Mouse (Mus musculus) ES-E14 (cell line): ENCODE data around the gene Gcm2. TPM values are rescaled to one million over a fixed set of nuclear protein-coding genes. Genes with fewer than 3 reads are reported as not detected.

Source experiments
- DNase-seq: peaks from one replicate; pipeline ENCODE4 v3.0.0-alpha.2; 2013; ENCODE audit warnings: low read depth, low spot score
- H3K27ac ChIP-seq: 2 replicates; pipeline ENCODE4 v1.5.1; 2012; ENCODE audit warnings: low read depth, mild to moderate bottlenecking, low read length, moderate library complexity, mixed read lengths; ENCODE audit not compliant: poor library complexity, insufficient read depth, severe bottlenecking
- H3K36me3 ChIP-seq: 2 replicates; pipeline ENCODE4 v1.6.1; 2012; ENCODE audit warnings: mild to moderate bottlenecking, low read length, moderate library complexity, mixed read lengths; ENCODE audit not compliant: control insufficient read depth, poor library complexity, insufficient read depth, severe bottlenecking
- H3K4me1 ChIP-seq, 2 experiments: fragments of 150-350 bp in 1 of 2; sonication (generic) in 1 of 2; 2 replicates each; pipeline ENCODE4 v1.6.1; 2012; ENCODE audit warnings: low read length in 2 of 2, mild to moderate bottlenecking in 1 of 2, mixed read lengths in 1 of 2; ENCODE audit not compliant: control insufficient read depth in 2 of 2, insufficient read depth in 2 of 2, poor library complexity in 1 of 2
- H3K4me3 ChIP-seq, 2 experiments: fragments of 150-350 bp in 1 of 2; sonication (generic) in 1 of 2; 2 replicates each; pipeline ENCODE4 v1.5.1; 2012; ENCODE audit warnings: low read length in 2 of 2, low read depth in 1 of 2, mild to moderate bottlenecking in 1 of 2, mixed read lengths in 1 of 2; ENCODE audit not compliant: insufficient read depth in 1 of 2, poor library complexity in 1 of 2, severe bottlenecking in 1 of 2
- H3K9ac ChIP-seq: 2 replicates; pipeline ENCODE4 v1.6.1; 2012; ENCODE audit warnings: low read depth, mild to moderate bottlenecking, low read length, mixed read lengths; ENCODE audit not compliant: poor library complexity, insufficient read depth, severe bottlenecking
- H3K9me3 ChIP-seq: fragments of 150-350 bp; sonication (generic); 2 replicates; pipeline ENCODE4 v1.6.1; 2012; ENCODE audit warnings: low read depth, mild to moderate bottlenecking, low read length; ENCODE audit not compliant: control insufficient read depth, insufficient read depth
- CHD2 ChIP-seq: IDR thresholded peaks from 2 replicates; pipeline ENCODE4 v1.6.1; 2014; ENCODE audit warnings: mild to moderate bottlenecking, low read depth, low read length, inconsistent platforms
- HCFC1 ChIP-seq: IDR thresholded peaks from 2 replicates; pipeline ENCODE4 v1.6.1; 2012; ENCODE audit warnings: low read length, inconsistent platforms, borderline replicate concordance; ENCODE audit not compliant: insufficient read depth
- MAFK ChIP-seq: IDR thresholded peaks from 2 replicates; pipeline ENCODE4 v1.6.1; 2014; ENCODE audit warnings: mild to moderate bottlenecking, low read depth, low read length, inconsistent platforms; ENCODE audit not compliant: insufficient read depth
- ZC3H11A ChIP-seq: IDR thresholded peaks from 2 replicates; pipeline ENCODE4 v1.6.1; 2012; ENCODE audit warnings: low read depth, mild to moderate bottlenecking, inconsistent platforms, low read length, borderline replicate concordance
- ZNF384 ChIP-seq: IDR thresholded peaks from 2 replicates; pipeline ENCODE4 v1.6.1; 2012; ENCODE audit warnings: low read depth, low read length, inconsistent platforms
- in situ Hi-C, 2 experiments: fragments of 600-800 bp; cut with MboI; formaldehyde crosslinking; loops; one replicate each; pipeline ENCODE4 v1.15.1; 2025; ENCODE audit warnings: low sequenced_read_pairs in 2 of 2, inconsistent platforms in 1 of 2; ENCODE audit not compliant: unreplicated experiment in 2 of 2
- total RNA-seq: library from RNA; depleted of rRNA; stranded (reverse); fragments of 300-350 nt; gene quantifications from 2 replicates; pipeline ENCODE4 v1.2.3, GENCODE M21; 2012

The Gcm2 gene
- total RNA-seq, 1 experiment = 0.40 TPM

DNA sequence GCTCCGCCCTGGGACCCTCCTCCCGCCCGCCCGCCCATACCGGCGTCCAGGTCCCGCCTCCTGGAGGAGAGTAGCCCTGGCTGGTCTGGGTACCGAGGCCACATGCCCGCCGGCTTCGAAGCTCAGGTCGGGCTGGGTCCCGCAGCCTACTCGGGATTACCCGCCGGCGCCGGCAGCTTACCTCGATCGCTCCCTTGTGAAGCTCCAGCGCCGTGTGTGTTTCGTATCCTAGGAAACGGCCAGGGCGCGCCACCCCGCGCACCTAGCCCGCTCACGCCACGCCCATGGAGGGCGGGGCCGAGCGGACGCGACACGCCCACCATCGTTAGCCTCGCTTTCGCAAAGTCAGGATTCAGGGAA is 31.4 kb downstream of the Gcm2 start, which contains the start of gene Mak:
Gene Mak, minus strand, starts transcription at position 286 of the 360 bp plus-strand sequence.
- Histone ChIP-seq H3K4me1 (0 out of 4 replicates have a peak, but pooled peaks cover 0 to 5% of the 10 kb centered on the region in 2 experiments), H3K4me3 (peak within 1 kb of the TSS; percentile 64 to 74), H3K36me3 (no peaks in the 10 kb centered on the region), H3K27ac (no peak within 1 kb of the TSS), H3K9me3 (no peaks in the 10 kb centered on the region), H3K9ac (peak within 1 kb of the TSS; percentile 75)
- in situ Hi-C loops = loop anchor here in 1 of 2 experiments (25.0 kb wide), 1 partner anchor 158 kb away; the partner anchor contains the start of gene Smim13
- peak; percentile 76 for DNase-seq
- no peak for TF ChIP-seq MAFK
- no peak for TF ChIP-seq HCFC1
- no peak for TF ChIP-seq CHD2
- TF ChIP-seq ZNF384 = no peak
- no peak for TF ChIP-seq ZC3H11A

DNA sequence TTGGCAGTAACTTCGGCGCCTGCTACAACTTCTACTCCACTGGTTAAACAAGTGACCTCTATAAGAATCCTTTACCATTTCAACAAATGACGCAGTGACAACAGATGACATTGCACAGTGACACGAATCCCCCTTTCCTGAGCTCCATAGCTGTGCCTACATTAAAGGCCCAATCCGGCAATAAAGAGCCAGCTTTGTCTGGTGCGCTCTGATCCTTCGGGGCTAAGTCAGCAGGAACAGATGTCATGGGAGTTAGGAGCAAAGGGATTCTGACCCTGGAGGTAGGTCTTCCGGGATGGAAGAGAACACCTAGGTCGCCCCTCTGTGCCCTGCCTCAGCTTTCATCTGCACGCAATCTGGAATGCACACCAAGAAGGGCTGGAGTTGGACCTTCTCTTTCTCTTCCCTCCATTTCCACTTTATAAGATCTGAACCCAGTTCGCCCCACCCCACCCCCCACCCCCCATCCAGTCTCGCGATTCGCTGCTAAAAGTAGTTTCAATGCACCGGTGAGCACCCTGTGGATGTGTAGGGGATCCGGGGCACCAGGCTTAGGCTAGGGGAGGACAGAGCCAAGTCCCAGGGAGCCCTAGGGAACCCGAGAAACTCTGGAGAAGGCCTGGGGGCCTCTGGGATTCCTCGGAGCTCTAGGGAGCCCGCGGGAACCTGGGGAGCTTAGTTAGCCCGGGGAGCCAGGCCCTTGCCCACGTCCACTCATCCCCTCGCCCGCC is 32.0 kb downstream of the Gcm2 start:
- DNase-seq = no peak
- Histone ChIP-seq H3K36me3 (no peaks in the 10 kb centered on the region), H3K4me3 (peak overlapping the region; percentile 64 to 74), H3K9ac (peak overlapping the region; percentile 75), H3K27ac (no peak overlapping the region), H3K9me3 (no peaks in the 10 kb centered on the region), H3K4me1 (0 out of 4 replicates have a peak, but pooled peaks cover 0 to 5% of the 10 kb centered on the region in 2 experiments)
- in situ Hi-C loops = loop anchor here in 1 of 2 experiments (25.0 kb wide), 1 partner anchor 158 kb away; the partner anchor contains the start of gene Smim13
- TF ChIP-seq CHD2 = peak; percentile 48; the same call in 1 of the 2 replicates
- TF ChIP-seq MAFK = no peak

DNA sequence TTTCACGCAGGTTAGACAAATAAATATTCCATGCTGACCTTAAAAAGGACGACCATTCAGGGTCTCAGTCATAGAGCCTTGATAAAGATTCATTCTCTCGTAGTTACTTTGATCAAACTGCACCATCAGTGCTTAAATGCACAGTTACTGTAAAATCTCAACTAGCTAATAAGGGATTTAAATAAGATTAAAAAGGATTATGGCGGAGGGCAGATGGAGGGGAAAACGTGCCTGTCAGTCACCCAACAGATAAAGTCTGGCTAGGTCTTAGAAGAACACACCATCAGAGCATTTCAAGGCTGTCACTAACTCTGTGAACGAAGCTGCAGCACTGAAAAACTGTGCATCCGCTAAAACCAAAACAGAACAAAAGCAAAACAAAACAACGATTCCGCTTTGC is 32.9 kb downstream of the Gcm2 start:
- no peak overlapping the region for H3K4me3 ChIP-seq
- no peak for DNase-seq
- 0 out of 4 replicates have a peak, but pooled peaks cover 0 to 5% of the 10 kb centered on the region in 2 experiments for H3K4me1 ChIP-seq
- H3K9ac ChIP-seq = no peak overlapping the region
- H3K9me3 ChIP-seq = no peaks in the 10 kb centered on the region
- TF ChIP-seq ZC3H11A (no peak), ZNF384 (no peak), CHD2 (no peak), MAFK (no peak), HCFC1 (no peak)
- in situ Hi-C loops = loop anchor here in 1 of 2 experiments (25.0 kb wide), 1 partner anchor 159 kb away; the partner anchor contains the start of gene Smim13
- H3K27ac ChIP-seq = no peak overlapping the region
- no peaks in the 10 kb centered on the region for H3K36me3 ChIP-seq

DNA sequence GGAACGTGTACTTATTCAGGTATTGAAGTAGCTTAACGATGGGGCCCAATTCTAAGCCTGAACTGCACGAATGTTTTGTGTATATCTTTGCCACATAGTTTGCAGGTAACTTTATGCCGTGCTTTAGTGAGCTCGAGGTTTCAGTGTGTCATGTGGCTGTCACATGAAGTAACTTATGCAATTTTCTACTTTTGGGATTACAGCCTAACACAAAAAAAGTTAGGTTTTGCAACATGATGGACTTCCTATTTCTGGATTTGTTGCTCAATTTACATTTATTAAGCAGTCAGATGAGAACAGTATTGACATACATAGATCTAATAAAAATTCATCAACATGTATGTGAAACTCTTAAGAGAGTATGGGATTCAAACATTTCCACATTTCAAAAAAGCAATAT is 37.0 kb downstream of the Gcm2 start:
- H3K36me3 ChIP-seq = no peaks in the 10 kb centered on the region
- in situ Hi-C loops = no loop called here
- TF ChIP-seq HCFC1 (no peak), ZNF384 (no peak), ZC3H11A (no peak), CHD2 (no peak), MAFK (no peak)

DNA sequence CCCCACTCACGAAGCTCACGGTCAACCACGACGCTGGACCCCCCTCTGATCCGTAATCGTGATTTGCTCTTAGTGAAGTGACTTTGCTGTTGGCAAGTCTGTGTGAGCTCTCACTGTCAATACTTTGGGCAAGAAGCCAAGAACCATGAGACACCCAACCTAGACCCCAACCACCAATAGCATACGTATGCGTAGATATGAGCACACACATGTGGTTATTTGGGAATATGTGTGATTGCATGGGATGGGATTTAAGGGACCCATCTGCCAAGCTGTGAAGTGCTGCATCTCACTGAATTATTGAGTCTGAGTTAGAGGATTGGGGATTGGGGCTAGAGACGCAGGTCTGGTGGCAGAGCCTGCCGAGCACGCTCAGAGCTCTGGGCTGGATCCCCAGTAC is 39.2 kb downstream of the Gcm2 start:
- Histone ChIP-seq H3K9me3 (no peaks in the 10 kb centered on the region), H3K36me3 (no peaks in the 10 kb centered on the region), H3K4me3 (no peak overlapping the region), H3K27ac (no peak overlapping the region), H3K4me1 (no peaks in the 10 kb centered on the region), H3K9ac (no peak overlapping the region)
- no peak for DNase-seq
- TF ChIP-seq CHD2 (no peak), ZC3H11A (no peak)
- in situ Hi-C loops = no loop called here

More for the DNA sequence above, 37.0 kb downstream of the Gcm2 start:
- H3K4me1 ChIP-seq = 0 out of 4 replicates have a peak, but pooled peaks cover 0 to 4% of the 10 kb centered on the region in 2 experiments
- DNase-seq = no peak
- H3K27ac ChIP-seq = no peak overlapping the region
- no peaks in the 10 kb centered on the region for H3K9me3 ChIP-seq
- no peak overlapping the region for H3K4me3 ChIP-seq
- no peak overlapping the region for H3K9ac ChIP-seq
